Comparison of ENCODE assay signal across 8 mouse cellular contexts in the genomic region with DNA sequence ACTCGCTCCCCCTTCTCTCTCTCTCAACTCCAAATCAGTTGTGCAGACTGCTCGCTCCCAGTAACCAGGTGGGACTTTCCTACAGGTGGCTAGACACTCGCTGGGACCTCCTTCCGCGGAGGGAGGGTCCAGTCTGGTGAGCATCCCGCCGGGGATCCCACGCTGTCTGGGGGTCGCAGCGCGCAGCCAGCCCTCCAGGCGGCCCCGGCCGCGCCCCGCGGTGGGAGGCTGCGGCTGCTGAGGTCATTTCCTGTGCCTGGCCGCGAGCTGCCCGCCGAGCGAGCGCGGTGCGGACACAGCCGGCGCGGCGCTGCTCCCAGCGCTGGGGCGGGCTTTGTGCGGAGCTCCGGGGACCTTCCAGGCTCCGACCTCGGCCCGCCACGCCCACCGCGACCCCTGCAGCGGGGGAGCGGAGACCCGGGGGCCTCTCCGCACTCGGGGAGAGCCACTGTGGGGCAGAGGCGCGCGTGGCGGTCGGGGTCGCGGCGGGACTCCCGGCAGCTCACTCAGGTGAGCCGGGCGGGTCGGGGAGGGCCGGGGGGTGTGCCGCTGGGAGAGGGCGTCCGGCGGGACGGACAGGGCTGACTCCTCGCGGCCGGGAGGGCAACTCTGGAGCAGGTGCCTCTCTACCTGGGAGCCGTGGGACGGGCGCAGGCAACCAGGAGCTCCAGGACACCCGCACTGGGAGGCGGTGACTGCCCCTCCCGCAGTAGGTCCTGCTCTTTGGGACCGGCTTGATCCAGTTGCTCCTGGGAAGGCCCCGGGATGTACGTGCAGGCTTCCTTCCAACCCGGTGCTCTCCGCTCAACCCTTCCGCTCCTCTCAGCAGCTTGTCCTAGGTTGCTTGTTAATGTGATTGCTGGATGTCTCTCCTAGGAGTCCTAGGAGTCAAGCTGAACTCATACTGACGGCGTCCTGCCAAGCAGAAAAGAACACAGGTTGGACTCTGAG. TPM values are rescaled to one million over a fixed set of nuclear protein-coding genes. Genes with fewer than 3 reads are reported as not detected.
DNase-seq lines count a peak whose midpoint lies in the region; ATAC-seq and TF ChIP-seq lines count a peak whose summit lies in the region.

Gene Plekhh1, plus strand, starts transcription at position 253 of the 951 bp plus-strand sequence.

- 1% methylated on average over 59 of the region's 80 CpGs for WGBS in embryonic facial prominence, embryonic 11.5 days
- under 1% methylated on average over 78 of the region's 80 CpGs for WGBS in heart, embryonic 14.5 days
- WGBS in kidney, postnatal 0 days = 2% methylated on average over 75 of the region's 80 CpGs
- WGBS in lung, embryonic 14.5 days = under 1% methylated on average over 73 of the region's 80 CpGs

- TF ChIP-seq CTCF in kidney, postnatal 0 days (IDR thresholded peaks at IDR 0.05; ENCODE audit: low read depth) = no peak
- TF ChIP-seq CTCF in lung, embryonic 14.5 days (IDR thresholded peaks at IDR 0.05; ENCODE audit: low read depth) = no peak

- H3K4me3 ChIP-seq in embryonic facial prominence, embryonic 11.5 days (ENCODE audit: low read depth, low read length) = peak within 1 kb of the TSS; percentile 84
- peak within 1 kb of the TSS; percentile 84 to 91 for H3K4me3 ChIP-seq in heart, embryonic 14.5 days (ENCODE audit: control insufficient read depth in 1 of 2, insufficient read depth in 1 of 2, low read depth in 1 of 2, low read length in 2 of 2)
- H3K4me3 ChIP-seq in kidney, postnatal 0 days (replicated peaks; ENCODE audit: low read depth, low read length) = peak within 1 kb of the TSS; percentile 78
- H3K4me3 ChIP-seq in lung, embryonic 14.5 days (ENCODE audit: low read depth, low read length) = peak within 1 kb of the TSS; percentile 73

- H3K27ac ChIP-seq in embryonic facial prominence, embryonic 11.5 days (replicated peaks; ENCODE audit: low read depth, low read length) = no peak within 1 kb of the TSS
- peak within 1 kb of the TSS in 1 of 2 experiments; percentile 62; a peak in 2 of 4 replicates for H3K27ac ChIP-seq in heart, embryonic 14.5 days (replicated peaks in 1 of 2; ENCODE audit: control insufficient read depth in 1 of 2, insufficient read depth in 1 of 2, low read depth in 2 of 2, low read length in 2 of 2)
- H3K27ac ChIP-seq in kidney, postnatal 0 days = peak within 1 kb of the TSS; percentile 94
- 0 out of 2 replicates have a peak within 1 kb of the TSS, but pooled peaks have one; percentile 31 for H3K27ac ChIP-seq in lung, embryonic 14.5 days (ENCODE audit: low read depth)

- peak within 1 kb of the TSS; percentile 88 for H3K9ac ChIP-seq in embryonic facial prominence, embryonic 11.5 days (replicated peaks; ENCODE audit: low read length)
- H3K9ac ChIP-seq in heart, embryonic 14.5 days (ENCODE audit: low read length) = peak within 1 kb of the TSS; percentile 87
- H3K9ac ChIP-seq in kidney, postnatal 0 days (ENCODE audit: low read depth, low read length) = peak within 1 kb of the TSS; percentile 88
- peak within 1 kb of the TSS; percentile 90 for H3K9ac ChIP-seq in lung, embryonic 14.5 days

- peak within 1 kb of the TSS; percentile 97 for H3K4me2 ChIP-seq in embryonic facial prominence, embryonic 11.5 days (ENCODE audit: low read depth, low read length)
- peak within 1 kb of the TSS; percentile 99 for H3K4me2 ChIP-seq in heart, embryonic 14.5 days (ENCODE audit: low read length)
- peak within 1 kb of the TSS; percentile 97 for H3K4me2 ChIP-seq in kidney, postnatal 0 days (ENCODE audit: low read length)
- peak within 1 kb of the TSS; percentile 95 for H3K4me2 ChIP-seq in lung, embryonic 14.5 days

- peak; percentile 8 to 18 for DNase-seq in CD8-positive naive resting alpha-beta T cell, adult 2 months (ENCODE audit: low read depth in 2 of 2, low spot score in 2 of 2)
- DNase-seq in adrenal gland, adult 8-10 months = peak; percentile 31
- peak; percentile 78 for DNase-seq in embryonic facial prominence, embryonic 11.5 days (ENCODE audit: low spot score)
- peak; percentile 66 for DNase-seq in kidney, postnatal 0 days (ENCODE audit: low spot score)
- peak; percentile 85 for DNase-seq in lung, embryonic 14.5 days
- peak; percentile 56 for DNase-seq in urinary bladder, postnatal 14 days (ENCODE audit: low spot score)

- no peaks in the 10 kb centered on the region for H3K9me3 ChIP-seq in embryonic facial prominence, embryonic 11.5 days (replicated peaks; ENCODE audit: control insufficient read depth, low read length)
- H3K9me3 ChIP-seq in heart, embryonic 14.5 days (ENCODE audit: control insufficient read depth, low read length) = no peaks in the 10 kb centered on the region
- no peaks in the 10 kb centered on the region for H3K9me3 ChIP-seq in kidney, postnatal 0 days (replicated peaks; ENCODE audit: low read length)
- H3K9me3 ChIP-seq in lung, embryonic 14.5 days (ENCODE audit: low read depth, low read length) = no peaks in the 10 kb centered on the region

- peak; percentile 90 for ATAC-seq in embryonic facial prominence, embryonic 11.5 days (replicated peaks; ENCODE audit: insufficient number of reproducible peaks, low FRiP score, low TSS enrichment, low read depth)
- peak; percentile 75 for ATAC-seq in heart, embryonic 14.5 days (ENCODE audit: insufficient number of reproducible peaks, insufficient read depth, low FRiP score, low read depth)
- peak; percentile 91 for ATAC-seq in kidney, postnatal 0 days (replicated peaks; ENCODE audit: low FRiP score, low read depth)
- peak; percentile 96 for ATAC-seq in lung, embryonic 14.5 days (ENCODE audit: insufficient read depth)
- peak; percentile 22; the same call in 1 of the 2 replicates for ATAC-seq in neutrophil, adult 5-6 weeks (ENCODE audit: extremely low read depth, insufficient number of reproducible peaks, low FRiP score, poor library complexity, severe bottlenecking)

- no peaks in the 10 kb centered on the region for H3K36me3 ChIP-seq in embryonic facial prominence, embryonic 11.5 days (replicated peaks; ENCODE audit: control insufficient read depth, insufficient read depth, low read depth, low read length)
- H3K36me3 ChIP-seq in heart, embryonic 14.5 days (ENCODE audit: control insufficient read depth, insufficient read depth, low read length) = no peaks in the 10 kb centered on the region
- H3K36me3 ChIP-seq in kidney, postnatal 0 days (ENCODE audit: insufficient read depth, low read length) = no peaks in the 10 kb centered on the region
- H3K36me3 ChIP-seq in lung, embryonic 14.5 days (ENCODE audit: insufficient read depth) = no peaks in the 10 kb centered on the region

- H3K4me1 ChIP-seq in embryonic facial prominence, embryonic 11.5 days (ENCODE audit: control insufficient read depth, insufficient read depth, low read length) = peaks cover 4% of the 10 kb centered on the region; the same call in 1 of the 2 replicates
- peaks cover 0 to 7% of the 10 kb centered on the region in 2 experiments; a peak in 1 of 4 replicates for H3K4me1 ChIP-seq in heart, embryonic 14.5 days (ENCODE audit: control insufficient read depth in 2 of 2, insufficient read depth in 2 of 2, low read length in 2 of 2)
- no peaks in the 10 kb centered on the region for H3K4me1 ChIP-seq in kidney, postnatal 0 days (replicated peaks; ENCODE audit: insufficient read depth, low read length)
- H3K4me1 ChIP-seq in lung, embryonic 14.5 days (ENCODE audit: insufficient read depth) = no peaks in the 10 kb centered on the region

- no peaks in the 10 kb centered on the region for H3K27me3 ChIP-seq in embryonic facial prominence, embryonic 11.5 days (ENCODE audit: control insufficient read depth, insufficient read depth, low read length)
- 0 out of 2 replicates have a peak, but pooled peaks cover 9% of the 10 kb centered on the region for H3K27me3 ChIP-seq in heart, embryonic 14.5 days (ENCODE audit: control insufficient read depth, insufficient read depth, low read length)
- H3K27me3 ChIP-seq in kidney, postnatal 0 days (ENCODE audit: insufficient read depth, low read length) = no peaks in the 10 kb centered on the region
- no peaks in the 10 kb centered on the region for H3K27me3 ChIP-seq in lung, embryonic 14.5 days (ENCODE audit: insufficient read depth, low read length)

RNA-seq across cellular contexts. Expression of gene Plekhh1, which starts in this region (rescaled TPM):
- 1 to 10 TPM; 2.6 to 6.1 (median 4.3) TPM for total RNA-seq in adrenal gland, adult 8-10 months (2022)
- polyA plus RNA-seq in embryonic facial prominence, embryonic 11.5 days (2014; fragmentation: Nextera tagmentation; extraction: Ambion mirVana) = 2.5 and 3.5 TPM in 2 replicates
- 2.4 and 2.6 TPM in 2 replicates for polyA plus RNA-seq in heart, embryonic 14.5 days (2014; fragmentation: Nextera tagmentation; extraction: Ambion mirVana)
- polyA plus RNA-seq in kidney, postnatal 0 days (2015; fragmentation: Nextera tagmentation; extraction: Ambion mirVana) = 5.8 and 6.0 TPM in 2 replicates
- polyA plus RNA-seq in lung, embryonic 14.5 days (2014; fragmentation: Nextera tagmentation; extraction: Ambion mirVana) = 3.9 and 5.2 TPM in 2 replicates
- total RNA-seq in neutrophil, adult 5-6 weeks (2017) = 0.58 TPM in 1 of 2 replicates, not detected in the other

Comparison
In these comparisons a context has a peak if more than half of its experiments do, and no peak if none do; other contexts are left out.
1. Peak in ATAC-seq in neutrophil, adult 5-6 weeks; RNA of the gene not detected or under 1 TPM.
2. DNase-seq: peak in every context shown above with its lines; median percentile 85 in lung, embryonic 14.5 days; 78 in embryonic facial prominence, embryonic 11.5 days; 66 in kidney, postnatal 0 days; 56 in urinary bladder, postnatal 14 days; 31 in adrenal gland, adult 8-10 months; 13 in CD8-positive naive resting alpha-beta T cell, adult 2 months.
3. ATAC-seq: peak in every context shown above with its lines; median percentile 96 in lung, embryonic 14.5 days; 91 in kidney, postnatal 0 days; 90 in embryonic facial prominence, embryonic 11.5 days; 75 in heart, embryonic 14.5 days; 22 in neutrophil, adult 5-6 weeks.